Mouse (Mus musculus): Measurements from ENCODE around the gene Tmem132b. TPM values are rescaled to one million over a fixed set of nuclear protein-coding genes. Genes with fewer than 3 reads are reported as not detected.

Gene Tmem132b
- polyA plus RNA-seq, 1 experiment: 0.01 TPM

- no peak overlapping the region for H3K4me2 ChIP-seq (ENCODE audit: low read depth)
- H3K36me3 ChIP-seq (ENCODE audit: control insufficient read depth, insufficient read depth): no peaks in the 10 kb centered on the region
- H3K27me3 ChIP-seq (ENCODE audit: control insufficient read depth, insufficient read depth, insufficient read length): no peaks in the 10 kb centered on the region
- H3K79me2 ChIP-seq (ENCODE audit: control insufficient read depth, insufficient read depth): no peaks in the 10 kb centered on the region
- H3K4me3 ChIP-seq: no peak overlapping the region
- no peak overlapping the region for H3ac ChIP-seq (ENCODE audit: control insufficient read depth, insufficient read length)
- no peak for TF ChIP-seq CEBPB (IDR thresholded peaks at IDR 0.05; ENCODE audit: insufficient read depth, poor library complexity, severe bottlenecking)
- TF ChIP-seq REST (IDR thresholded peaks at IDR 0.05; ENCODE audit: insufficient read depth, insufficient read length): no peak
- no peak for TF ChIP-seq POLR2A (IDR thresholded peaks at IDR 0.05; ENCODE audit: insufficient read length, low read depth)
- TF ChIP-seq E2F4 (IDR thresholded peaks at IDR 0.05; ENCODE audit: insufficient read depth): no peak
- TF ChIP-seq MYOD1 (IDR thresholded peaks at IDR 0.05; ENCODE audit: control insufficient read depth in 1 of 3, insufficient read length in 2 of 3, low read depth in 2 of 3): no peak
- TF ChIP-seq TCF3 (IDR thresholded peaks at IDR 0.05; ENCODE audit: insufficient read length, low read depth): no peak
- TF ChIP-seq TCF12 (IDR thresholded peaks at IDR 0.05; ENCODE audit: insufficient read depth, poor library complexity, severe bottlenecking): no peak
- no peak for TF ChIP-seq USF1 (IDR thresholded peaks at IDR 0.05; ENCODE audit: low read depth)
- TF ChIP-seq POLR2AphosphoS2 (IDR thresholded peaks at IDR 0.05; ENCODE audit: insufficient read length, low read depth): no peak
- no peak for TF ChIP-seq MAX (IDR thresholded peaks at IDR 0.05; ENCODE audit: low read depth)
- no peak for TF ChIP-seq MYOG (IDR thresholded peaks at IDR 0.05; ENCODE audit: control insufficient read depth in 1 of 3, insufficient read depth in 1 of 3, insufficient read length in 2 of 3, low read depth in 2 of 3)
- TF ChIP-seq SRF (IDR thresholded peaks at IDR 0.05; ENCODE audit: control insufficient read depth, insufficient read length, low read depth): no peak
Measured at GRCm38 (mm10) chr5:125733806-125734205, 202.2 kb downstream of the Tmem132b start.

- Histone ChIP-seq H3K79me2 (ENCODE audit: control insufficient read depth, insufficient read depth) (no peaks in the 10 kb centered on the region), H3ac (ENCODE audit: control insufficient read depth, insufficient read length) (no peak overlapping the region), H3K36me3 (ENCODE audit: control insufficient read depth, insufficient read depth) (no peaks in the 10 kb centered on the region), H3K4me3 (no peak overlapping the region), H3K4me2 (ENCODE audit: low read depth) (no peak overlapping the region), H3K27me3 (ENCODE audit: control insufficient read depth, insufficient read depth, insufficient read length) (no peaks in the 10 kb centered on the region)
- TF ChIP-seq REST (IDR thresholded peaks at IDR 0.05; ENCODE audit: insufficient read depth, insufficient read length) (no peak), USF1 (IDR thresholded peaks at IDR 0.05; ENCODE audit: low read depth) (no peak), CEBPB (IDR thresholded peaks at IDR 0.05; ENCODE audit: insufficient read depth, poor library complexity, severe bottlenecking) (no peak), POLR2AphosphoS2 (IDR thresholded peaks at IDR 0.05; ENCODE audit: insufficient read length, low read depth) (no peak), MYOD1 (IDR thresholded peaks at IDR 0.05; ENCODE audit: control insufficient read depth in 1 of 3, insufficient read length in 2 of 3, low read depth in 2 of 3) (no peak), E2F4 (IDR thresholded peaks at IDR 0.05; ENCODE audit: insufficient read depth) (no peak), MYOG (IDR thresholded peaks at IDR 0.05; ENCODE audit: control insufficient read depth in 1 of 3, insufficient read depth in 1 of 3, insufficient read length in 2 of 3, low read depth in 2 of 3) (no peak), SRF (IDR thresholded peaks at IDR 0.05; ENCODE audit: control insufficient read depth, insufficient read length, low read depth) (no peak), TCF12 (IDR thresholded peaks at IDR 0.05; ENCODE audit: insufficient read depth, poor library complexity, severe bottlenecking) (no peak), MAX (IDR thresholded peaks at IDR 0.05; ENCODE audit: low read depth) (no peak)
Measured at GRCm38 (mm10) chr5:125737105-125737504, 205.5 kb downstream of the Tmem132b start.

- TF ChIP-seq E2F4 (IDR thresholded peaks at IDR 0.05; ENCODE audit: insufficient read depth) (no peak), REST (IDR thresholded peaks at IDR 0.05; ENCODE audit: insufficient read depth, insufficient read length) (no peak), TCF12 (IDR thresholded peaks at IDR 0.05; ENCODE audit: insufficient read depth, poor library complexity, severe bottlenecking) (no peak), USF1 (IDR thresholded peaks at IDR 0.05; ENCODE audit: low read depth) (no peak), TCF3 (IDR thresholded peaks at IDR 0.05; ENCODE audit: insufficient read length, low read depth) (no peak), POLR2A (IDR thresholded peaks at IDR 0.05; ENCODE audit: insufficient read length, low read depth) (no peak), SRF (IDR thresholded peaks at IDR 0.05; ENCODE audit: control insufficient read depth, insufficient read length, low read depth) (no peak), POLR2AphosphoS2 (IDR thresholded peaks at IDR 0.05; ENCODE audit: insufficient read length, low read depth) (no peak), MYOD1 (IDR thresholded peaks at IDR 0.05; ENCODE audit: control insufficient read depth in 1 of 3, insufficient read length in 2 of 3, low read depth in 2 of 3) (no peak)
- no peak overlapping the region for H3K4me3 ChIP-seq
- no peak overlapping the region for H3K4me2 ChIP-seq (ENCODE audit: low read depth)
- no peak overlapping the region for H3ac ChIP-seq (ENCODE audit: control insufficient read depth, insufficient read length)
- H3K36me3 ChIP-seq (ENCODE audit: control insufficient read depth, insufficient read depth): no peaks in the 10 kb centered on the region
- H3K27me3 ChIP-seq (ENCODE audit: control insufficient read depth, insufficient read depth, insufficient read length): no peaks in the 10 kb centered on the region
- H3K79me2 ChIP-seq (ENCODE audit: control insufficient read depth, insufficient read depth): no peaks in the 10 kb centered on the region
Measured at GRCm38 (mm10) chr5:125743503-125743902, 211.9 kb downstream of the Tmem132b start.

- H3K4me2 ChIP-seq (ENCODE audit: low read depth): no peak overlapping the region
- no peaks in the 10 kb centered on the region for H3K79me2 ChIP-seq (ENCODE audit: control insufficient read depth, insufficient read depth)
- no peak overlapping the region for H3ac ChIP-seq (ENCODE audit: control insufficient read depth, insufficient read length)
- TF ChIP-seq MYOD1 (IDR thresholded peaks at IDR 0.05; ENCODE audit: control insufficient read depth in 1 of 3, insufficient read length in 2 of 3, low read depth in 2 of 3) (no peak), POLR2A (IDR thresholded peaks at IDR 0.05; ENCODE audit: insufficient read length, low read depth) (no peak), POLR2AphosphoS2 (IDR thresholded peaks at IDR 0.05; ENCODE audit: insufficient read length, low read depth) (no peak), USF1 (IDR thresholded peaks at IDR 0.05; ENCODE audit: low read depth) (no peak)
- H3K27me3 ChIP-seq (ENCODE audit: control insufficient read depth, insufficient read depth, insufficient read length): no peaks in the 10 kb centered on the region
- H3K36me3 ChIP-seq (ENCODE audit: control insufficient read depth, insufficient read depth): no peaks in the 10 kb centered on the region
- H3K4me3 ChIP-seq: no peak overlapping the region
Measured at GRCm38 (mm10) chr5:125745727-125746126, 214.2 kb downstream of the Tmem132b start.

- no peaks in the 10 kb centered on the region for H3K36me3 ChIP-seq (ENCODE audit: control insufficient read depth, insufficient read depth)
- TF ChIP-seq CEBPB (IDR thresholded peaks at IDR 0.05; ENCODE audit: insufficient read depth, poor library complexity, severe bottlenecking): no peak
- no peak for TF ChIP-seq MAX (IDR thresholded peaks at IDR 0.05; ENCODE audit: low read depth)
- TF ChIP-seq POLR2A (IDR thresholded peaks at IDR 0.05; ENCODE audit: insufficient read length, low read depth): no peak
- no peaks in the 10 kb centered on the region for H3K27me3 ChIP-seq (ENCODE audit: control insufficient read depth, insufficient read depth, insufficient read length)
- H3K4me3 ChIP-seq: no peak overlapping the region
- H3K4me2 ChIP-seq (ENCODE audit: low read depth): no peak overlapping the region
- no peak overlapping the region for H3ac ChIP-seq (ENCODE audit: control insufficient read depth, insufficient read length)
- no peaks in the 10 kb centered on the region for H3K79me2 ChIP-seq (ENCODE audit: control insufficient read depth, insufficient read depth)
Measured at GRCm38 (mm10) chr5:125751481-125751880, 219.9 kb downstream of the Tmem132b start.
